Comparison of ENCODE assay signal across 8 mouse cellular contexts in genomic region chr9:30921261-30922103, GRCm38 (mm10). TPM values are rescaled to one million over a fixed set of nuclear protein-coding genes. Genes with fewer than 3 reads are reported as not detected.
DNase-seq lines count a peak whose midpoint lies in the region; ATAC-seq and TF ChIP-seq lines count a peak whose summit lies in the region.

No protein-coding gene starts in this region.

- peak overlapping the region; percentile 64 for H3K4me3 ChIP-seq in layer of hippocampus, adult 2 months
- H3K4me3 ChIP-seq in embryonic fibroblast, embryonic 13.5 days (ENCODE audit: insufficient read depth, low read length), result peak overlapping the region; percentile 30
- peak overlapping the region; percentile 62 for H3K4me3 ChIP-seq in hindbrain, postnatal 0 days (ENCODE audit: low read length)
- H3K4me3 ChIP-seq in neural tube, embryonic 12.5 days, result peak overlapping the region; percentile 54

- no peak for TF ChIP-seq POLR2A in embryonic fibroblast, embryonic 13.5 days (IDR thresholded peaks at IDR 0.05; ENCODE audit: low read depth, low read length)

- 5% methylated on average over 56 of the region's 56 CpGs for WGBS in hindbrain, postnatal 0 days
- 5% methylated on average over 56 of the region's 56 CpGs for WGBS in neural tube, embryonic 12.5 days

- no peak for TF ChIP-seq CTCF in layer of hippocampus, adult 2 months (conservative IDR thresholded peaks at IDR 0.05)
- no peak for TF ChIP-seq CTCF in embryonic fibroblast, embryonic 13.5 days (IDR thresholded peaks at IDR 0.05; ENCODE audit: borderline replicate concordance, insufficient read depth, low read length)
- TF ChIP-seq CTCF in hindbrain, postnatal 0 days (IDR thresholded peaks at IDR 0.05; ENCODE audit: low read depth), result no peak

- DNase-seq in layer of hippocampus, adult 2 months (ENCODE audit: low spot score in 2 of 2), result no peak
- no peak for DNase-seq in layer of hippocampus, postnatal 25 days (ENCODE audit: extremely low spot score in 1 of 2, low spot score in 1 of 2)
- peak; percentile 47 for DNase-seq in hindbrain, postnatal 0 days (ENCODE audit: low spot score)
- no peak for DNase-seq in adrenal gland, adult 8-10 months
- DNase-seq in Muller cell, postnatal 12 days (ENCODE audit: inconsistent ontology term), result no peak

- peak overlapping the region; percentile 92 for H3K4me2 ChIP-seq in hindbrain, postnatal 0 days (ENCODE audit: low read depth, low read length)
- peak overlapping the region; percentile 97 for H3K4me2 ChIP-seq in neural tube, embryonic 12.5 days (replicated peaks)

- H3K9me3 ChIP-seq in hindbrain, postnatal 0 days (ENCODE audit: low read length), result no peaks in the 10 kb centered on the region
- H3K9me3 ChIP-seq in neural tube, embryonic 12.5 days, result no peaks in the 10 kb centered on the region

- H3K27me3 ChIP-seq in hindbrain, postnatal 0 days (ENCODE audit: insufficient read depth, low read length), result no peaks in the 10 kb centered on the region
- peaks cover 20% of the 10 kb centered on the region for H3K27me3 ChIP-seq in neural tube, embryonic 12.5 days (replicated peaks)

- no peaks in the 10 kb centered on the region for H3K4me1 ChIP-seq in embryonic fibroblast, embryonic 13.5 days (ENCODE audit: control insufficient read depth, insufficient read depth, low read length)
- peaks cover 11% of the 10 kb centered on the region; the same call in 1 of the 2 replicates for H3K4me1 ChIP-seq in hindbrain, postnatal 0 days (ENCODE audit: insufficient read depth, low read length)
- H3K4me1 ChIP-seq in neural tube, embryonic 12.5 days, result peaks cover 16% of the 10 kb centered on the region

- H3K36me3 ChIP-seq in hindbrain, postnatal 0 days (ENCODE audit: insufficient read depth, low read length), result no peaks in the 10 kb centered on the region
- no peaks in the 10 kb centered on the region for H3K36me3 ChIP-seq in neural tube, embryonic 12.5 days

- ATAC-seq in hindbrain, postnatal 0 days, result peak; percentile 56
- peak; percentile 57 for ATAC-seq in neural tube, embryonic 12.5 days (ENCODE audit: low FRiP score, low read depth)
- no peak for ATAC-seq in monocyte, adult 5-6 weeks (replicated peaks; ENCODE audit: insufficient number of reproducible peaks, low FRiP score, low TSS enrichment, poor library complexity, severe bottlenecking)

- peak overlapping the region; percentile 57 for H3K9ac ChIP-seq in hindbrain, postnatal 0 days (replicated peaks; ENCODE audit: low read length)
- peak overlapping the region; percentile 46 for H3K9ac ChIP-seq in neural tube, embryonic 12.5 days

- H3K27ac ChIP-seq in layer of hippocampus, adult 2 months, result peak overlapping the region; percentile 61
- H3K27ac ChIP-seq in embryonic fibroblast, embryonic 13.5 days (ENCODE audit: insufficient read depth, low read length), result no peak overlapping the region
- peak overlapping the region; percentile 32; the same call in 1 of the 2 replicates for H3K27ac ChIP-seq in hindbrain, postnatal 0 days
- no peak overlapping the region for H3K27ac ChIP-seq in neural tube, embryonic 12.5 days

RNA-seq across cellular contexts. Expression of gene Adamts15, which starts 0.8 kb away (rescaled TPM):
- 1 to 10 TPM; 3.4 to 4.0 TPM for total RNA-seq in layer of hippocampus, adult 2 months (2021)
- 1 to 10 TPM; 3.9 to 5.4 TPM for total RNA-seq in layer of hippocampus, postnatal 25 days (2021)
- 0.37 and 4.0 TPM in 2 replicates for polyA plus RNA-seq in embryonic fibroblast, embryonic 13.5 days (2011; ENCODE audit: insufficient read length, low read depth, missing spikeins)
- total RNA-seq in hindbrain, postnatal 0 days (2014; rRNA removed), result 14.6 and 20.2 TPM in 2 replicates
- polyA plus RNA-seq in hindbrain, postnatal 0 days (2015; fragmentation: Nextera tagmentation; extraction: Ambion mirVana), result 3.5 and 3.6 TPM in 2 replicates
- 8.0 and 8.4 TPM in 2 replicates for polyA plus RNA-seq in neural tube, embryonic 12.5 days (2016; fragmentation: Nextera tagmentation; extraction: Ambion mirVana)
- total RNA-seq in adrenal gland, adult 8-10 months (2022), result 1 to 10 TPM; 3.8 to 8.2 (median 5.1) TPM
- not detected in 3 replicates for total RNA-seq in monocyte, adult 5-6 weeks (2017)

RNA-seq across cellular contexts. Expression of gene Adamts8, which starts 20.9 kb away (rescaled TPM):
- 1 to 10 TPM; 4.0 to 4.6 TPM for total RNA-seq in layer of hippocampus, adult 2 months (2021)
- total RNA-seq in layer of hippocampus, postnatal 25 days (2021), result 1 to 10 TPM; 4.4 to 4.5 TPM
- 0.14 TPM in 1 of 2 replicates, not detected in the other for polyA plus RNA-seq in embryonic fibroblast, embryonic 13.5 days (2011; ENCODE audit: insufficient read length, low read depth, missing spikeins)
- 2.5 and 3.3 TPM in 2 replicates for total RNA-seq in hindbrain, postnatal 0 days (2014; rRNA removed)
- polyA plus RNA-seq in hindbrain, postnatal 0 days (2015; fragmentation: Nextera tagmentation; extraction: Ambion mirVana), result 1.7 and 1.8 TPM in 2 replicates
- polyA plus RNA-seq in neural tube, embryonic 12.5 days (2016; fragmentation: Nextera tagmentation; extraction: Ambion mirVana), result 1.2 TPM in 2 replicates
- total RNA-seq in adrenal gland, adult 8-10 months (2022), result under 1 TPM; 0.12 to 0.91 (median 0.64) TPM
- total RNA-seq in monocyte, adult 5-6 weeks (2017), result 0.32 TPM in 1 of 3 replicates, not detected in the others

Comparison
In these comparisons a context has a peak if more than half of its experiments do, and no peak if none do; other contexts are left out.
1. H3K27ac ChIP-seq: peak in layer of hippocampus, adult 2 months (single experiment) and hindbrain, postnatal 0 days (single experiment); none in embryonic fibroblast, embryonic 13.5 days (single experiment) and neural tube, embryonic 12.5 days (single experiment).
2. Peak in every context shown above with its lines, with median percentiles within 50 percentile points of each other: H3K4me3 ChIP-seq.